ENCODE assay signal across 19 mouse cellular contexts in genomic region chr10:28193630-28194029, GRCm38 (mm10).
"Had no signal": no experiment of that assay in that cellular context is flagged by ENCODE, and none has a peak within 500 bp of the region (broad histone marks: within the 10 kb centered on the region; RNA-seq: fewer than 3 reads in every experiment).

No protein-coding gene starts in this region.

- H3K27ac ChIP-seq: left cerebral cortex, adult 2 months; liver, embryonic 13.5 days; lung, embryonic 15.5 days; midbrain, embryonic 10.5 days; midbrain, embryonic 13.5 days; neural tube, embryonic 13.5 days; stomach, embryonic 15.5 days had no signal

- H3K9me3 ChIP-seq: liver, embryonic 13.5 days; lung, embryonic 15.5 days; megakaryocyte, embryonic 14.5 days; midbrain, embryonic 10.5 days; midbrain, embryonic 13.5 days; neural tube, embryonic 13.5 days; stomach, embryonic 15.5 days had no signal

- H3K4me3 ChIP-seq: left cerebral cortex, adult 2 months; liver, embryonic 13.5 days; lung, embryonic 15.5 days; megakaryocyte, embryonic 14.5 days; midbrain, embryonic 10.5 days; midbrain, embryonic 13.5 days; myocyte; neural tube, embryonic 13.5 days; stomach, embryonic 15.5 days had no signal

- ATAC-seq: intestine, embryonic 16.5 days; midbrain, embryonic 13.5 days; midbrain, embryonic 16.5 days had no signal

- H3K36me3 ChIP-seq: liver, embryonic 13.5 days; lung, embryonic 15.5 days; midbrain, embryonic 10.5 days; midbrain, embryonic 13.5 days; neural tube, embryonic 13.5 days; stomach, embryonic 15.5 days had no signal

- DNase-seq: kidney, adult 18-20 months; kidney, adult 9 months; kidney, postnatal 36 days; layer of hippocampus, postnatal 36 days; liver, embryonic 13.5 days; right cerebral cortex, postnatal 4 days; spleen, adult 18-20 months; thymus, adult 18-20 months; thymus, postnatal 36 days had no signal

- H3K4me1 ChIP-seq: liver, embryonic 13.5 days; megakaryocyte, embryonic 14.5 days; midbrain, embryonic 10.5 days; midbrain, embryonic 13.5 days; neural tube, embryonic 13.5 days; stomach, embryonic 15.5 days had no signal

- H3K27me3 ChIP-seq: liver, embryonic 13.5 days; lung, embryonic 15.5 days; megakaryocyte, embryonic 14.5 days; midbrain, embryonic 13.5 days; neural tube, embryonic 13.5 days; stomach, embryonic 15.5 days had no signal
